Mouse (Mus musculus) kidney, postnatal 14 days (tissue): ENCODE data around the gene Bdnf.

Experiments
- DNase-seq: peaks from one replicate; pipeline ENCODE4 v3.0.0; 2022; ENCODE audit warnings: mixed read lengths

Bdnf gene

DNA sequence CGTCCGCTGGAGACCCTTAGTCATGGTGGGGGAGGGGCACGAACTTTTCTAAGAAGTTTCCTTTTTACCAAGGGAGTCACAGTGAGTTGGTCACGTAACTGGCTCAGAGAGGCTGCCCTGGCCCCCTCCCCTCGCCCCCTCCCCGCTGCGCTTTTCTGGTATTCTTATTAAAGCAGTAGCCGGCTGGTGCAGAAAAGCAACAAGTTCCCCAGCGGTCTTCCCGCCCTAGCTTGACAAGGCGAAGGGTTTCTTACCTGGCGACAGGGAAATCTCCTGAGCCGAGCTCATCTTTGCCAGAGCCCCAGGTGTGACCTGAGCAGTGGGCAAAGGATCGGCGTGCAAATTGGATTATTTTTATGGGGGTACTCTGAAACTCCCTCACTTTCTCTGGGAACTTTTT is at the start of gene Bdnf:
Bdnf (plus strand) TSS at position 169 of the 400 bp plus-strand sequence.
- DNase-seq = no peak

DNA sequence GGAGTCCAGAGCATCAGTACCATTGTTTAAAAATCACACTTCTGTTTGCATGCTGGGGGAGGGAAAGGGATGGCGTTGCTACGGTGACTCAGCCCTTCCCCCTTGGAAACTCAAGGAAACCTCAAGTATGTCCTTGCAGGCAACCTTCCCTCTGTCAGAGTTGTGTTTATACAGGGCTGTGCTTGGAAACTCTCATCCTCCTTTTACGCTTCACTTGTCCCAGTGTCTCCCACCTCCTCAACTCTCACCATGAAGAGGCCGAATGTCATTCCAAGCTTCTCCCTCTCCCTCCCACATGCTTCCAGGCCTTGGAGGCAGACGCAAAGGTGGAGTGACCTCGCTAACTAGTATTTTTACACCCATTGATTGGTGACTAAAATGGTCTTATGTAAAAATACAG is 47.6 kb upstream of the Bdnf start:
- DNase-seq = no peak

DNA sequence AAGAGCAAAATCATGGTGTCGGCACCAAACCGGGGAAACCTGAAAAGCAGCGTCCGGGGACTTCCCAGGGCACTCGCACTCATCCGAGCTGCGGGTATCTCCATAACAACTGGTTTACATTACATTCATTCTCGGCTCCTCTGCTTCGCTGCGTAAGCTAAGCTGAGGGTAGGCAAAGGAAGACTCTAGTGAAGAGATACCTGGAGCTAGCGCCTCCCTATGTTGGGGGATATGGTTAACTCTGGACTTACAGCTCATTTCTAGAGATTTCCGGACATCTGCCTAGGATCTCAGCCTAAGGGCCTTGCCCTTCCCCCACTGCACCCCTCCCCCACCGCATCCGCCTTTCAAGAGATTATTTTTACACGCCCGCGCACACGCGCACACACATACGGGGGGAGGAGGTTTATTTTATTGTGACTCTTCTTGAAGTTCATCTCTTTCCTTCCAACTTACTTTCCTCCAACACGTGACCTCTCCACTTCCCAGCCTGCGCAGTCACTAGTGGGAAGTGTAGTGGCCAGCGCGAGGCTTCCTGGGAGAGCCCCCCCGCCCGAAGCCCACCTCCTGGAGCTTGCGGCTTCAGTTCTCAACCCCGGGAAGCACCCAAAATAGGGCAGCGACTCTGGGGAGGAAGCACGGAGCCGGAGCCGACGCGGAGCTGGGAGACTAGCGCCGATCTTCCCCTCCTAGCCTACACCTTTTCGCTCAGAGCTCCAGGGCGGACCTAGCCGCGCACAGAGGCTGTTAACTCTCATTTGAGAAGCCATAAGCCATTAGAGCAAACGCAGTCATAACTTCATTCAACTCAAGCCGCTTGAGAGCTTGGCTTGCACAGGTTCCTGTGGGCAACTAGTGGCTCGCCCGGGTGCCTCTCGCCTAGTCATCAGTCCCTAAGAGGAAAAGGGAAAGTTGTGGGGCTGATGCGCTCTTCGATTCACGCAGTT is 718 bp upstream of the Bdnf start:
- no peak for DNase-seq

DNA sequence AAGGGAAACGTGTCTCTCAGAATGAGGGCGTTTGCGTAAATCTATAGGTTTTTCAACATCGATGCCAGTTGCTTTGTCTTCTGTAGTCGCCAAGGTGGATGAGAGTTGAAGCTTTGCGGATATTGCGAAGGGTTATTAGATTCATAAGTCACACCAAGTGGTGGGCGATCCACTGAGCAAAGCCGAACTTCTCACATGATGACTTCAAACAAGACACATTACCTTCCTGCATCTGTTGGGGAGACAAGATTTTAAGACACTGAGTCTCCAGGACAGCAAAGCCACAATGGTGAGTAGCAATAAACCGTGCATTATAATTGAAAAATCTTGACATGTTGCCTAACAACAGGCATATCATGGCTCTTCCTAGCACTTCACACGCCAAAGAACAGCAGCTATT is 551 bp downstream of the Bdnf start:
- DNase-seq = no peak

DNA sequence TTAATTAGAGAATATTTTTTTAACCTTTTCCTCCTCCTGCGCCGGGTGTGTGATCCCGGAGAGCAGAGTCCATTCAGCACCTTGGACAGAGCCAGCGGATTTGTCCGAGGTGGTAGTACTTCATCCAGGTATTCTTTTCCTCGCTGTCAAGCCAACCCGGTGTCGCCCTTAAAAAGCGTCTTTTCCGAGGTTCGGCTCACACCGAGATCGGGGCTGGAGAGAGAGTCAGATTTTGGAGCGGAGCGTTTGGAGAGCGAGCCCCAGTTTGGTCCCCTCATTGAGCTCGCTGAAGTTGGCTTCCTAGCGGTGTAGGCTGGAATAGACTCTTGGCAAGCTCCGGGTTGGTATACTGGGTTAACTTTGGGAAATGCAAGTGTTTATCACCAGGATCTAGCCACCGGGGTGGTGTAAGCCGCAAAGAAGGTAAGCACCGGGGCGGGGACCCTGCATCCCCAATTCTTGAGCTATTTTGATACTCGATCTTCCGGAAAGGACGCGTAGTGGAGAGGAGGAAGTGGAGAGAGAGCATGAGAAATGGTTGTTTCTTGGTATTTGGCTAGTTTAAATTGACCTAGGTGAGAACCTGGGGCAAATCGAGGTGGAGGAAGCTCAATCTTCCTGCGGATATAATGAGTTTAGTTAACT is 1.6 kb downstream of the Bdnf start:
- peak; percentile 73 for DNase-seq

DNA sequence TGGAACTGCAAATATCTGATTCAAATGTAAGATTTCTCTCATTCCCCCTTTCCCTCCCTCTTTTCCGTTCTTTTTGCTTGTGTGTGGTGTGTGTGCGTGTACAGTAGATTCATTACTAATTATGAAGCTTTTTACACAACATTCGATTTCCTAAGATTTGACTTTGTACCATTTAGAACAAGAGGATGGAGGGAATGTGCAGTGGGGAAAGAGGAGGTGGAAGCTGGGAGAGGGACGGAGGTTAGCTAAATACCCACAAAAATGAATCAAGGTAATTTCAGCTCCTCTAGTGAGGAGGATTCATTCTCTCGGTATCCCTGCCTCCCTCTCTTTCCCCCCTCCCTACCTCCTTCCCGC is 2.1 kb downstream of the Bdnf start:
- DNase-seq = no peak

DNA sequence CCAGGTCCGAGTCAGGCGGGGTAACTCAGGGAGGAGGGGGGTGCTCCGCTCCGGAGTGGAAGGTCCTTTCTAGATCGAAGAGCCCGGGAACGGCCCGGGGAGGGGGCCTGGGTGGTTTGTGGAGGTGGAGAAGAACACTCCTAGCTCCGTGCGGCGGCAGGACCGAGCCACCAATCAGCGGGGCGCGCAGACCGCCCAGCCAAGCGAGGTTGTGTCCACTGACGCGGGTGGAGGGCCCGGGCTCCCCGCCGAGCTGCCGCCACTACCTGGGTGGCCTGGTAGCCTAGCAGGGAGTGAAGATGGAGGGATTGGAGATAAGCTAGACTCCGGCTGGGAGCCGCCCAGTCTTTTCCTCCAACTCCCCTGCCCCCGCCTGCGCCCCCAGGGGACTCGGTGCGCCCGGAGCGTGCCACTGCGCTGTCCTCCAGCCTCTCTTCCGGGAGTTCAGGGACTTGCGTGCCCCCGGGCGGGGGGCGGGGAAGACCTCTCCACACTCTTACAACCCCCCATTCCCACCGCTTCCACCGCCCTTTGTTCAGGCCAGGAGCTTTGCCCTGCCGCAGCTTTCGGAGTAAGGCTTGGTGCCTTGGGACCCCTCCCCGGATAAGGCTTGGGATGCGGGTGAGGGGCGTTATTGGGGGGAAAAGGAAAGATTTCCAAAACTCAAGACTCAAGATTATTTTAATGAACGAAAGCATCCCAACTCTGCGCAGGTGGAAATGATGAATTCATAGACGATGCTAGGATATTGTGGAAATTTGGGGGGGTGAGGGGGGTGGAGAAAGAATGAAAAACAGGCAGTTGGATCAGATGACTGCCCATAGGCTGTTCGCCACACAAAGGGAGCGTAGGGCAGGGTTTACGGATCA is 3.0 kb downstream of the Bdnf start:
- DNase-seq = no peak

DNA sequence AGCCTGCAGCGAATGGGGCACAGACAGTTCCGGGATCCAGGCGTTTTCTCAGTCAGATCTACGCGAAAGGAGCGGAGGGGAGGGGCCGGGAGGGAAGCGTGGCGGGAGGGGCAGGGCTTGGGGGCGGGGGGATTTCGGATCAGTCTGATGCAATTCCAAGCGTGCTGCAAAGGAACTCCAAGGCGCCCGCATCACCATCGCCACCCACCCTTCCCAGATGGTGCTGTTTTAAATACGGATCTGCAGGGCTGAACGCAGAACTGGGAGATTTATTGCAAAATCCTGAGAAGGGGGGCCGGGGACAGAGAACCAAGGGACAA is 3.5 kb downstream of the Bdnf start:
- peak; percentile 6 for DNase-seq

DNA sequence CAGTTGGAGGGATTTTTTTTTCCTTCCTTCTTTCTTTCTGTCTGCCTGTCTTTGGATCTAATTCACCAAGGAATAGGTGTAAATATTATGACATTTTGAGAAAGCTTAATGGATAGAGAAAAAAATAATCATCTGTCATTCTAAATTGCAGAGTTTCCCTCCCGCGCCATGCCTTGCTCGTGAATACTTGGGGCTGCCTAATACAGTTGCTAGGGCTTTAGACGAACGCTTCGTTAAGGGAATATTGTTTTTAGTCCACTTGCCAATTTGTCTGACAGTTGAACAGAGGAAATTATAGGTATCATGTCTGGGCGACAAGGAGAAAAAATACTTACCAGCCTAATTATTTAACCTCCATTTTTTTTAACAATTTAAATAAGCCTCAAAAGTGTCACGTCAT is 4.0 kb downstream of the Bdnf start:
- DNase-seq = no peak

DNA sequence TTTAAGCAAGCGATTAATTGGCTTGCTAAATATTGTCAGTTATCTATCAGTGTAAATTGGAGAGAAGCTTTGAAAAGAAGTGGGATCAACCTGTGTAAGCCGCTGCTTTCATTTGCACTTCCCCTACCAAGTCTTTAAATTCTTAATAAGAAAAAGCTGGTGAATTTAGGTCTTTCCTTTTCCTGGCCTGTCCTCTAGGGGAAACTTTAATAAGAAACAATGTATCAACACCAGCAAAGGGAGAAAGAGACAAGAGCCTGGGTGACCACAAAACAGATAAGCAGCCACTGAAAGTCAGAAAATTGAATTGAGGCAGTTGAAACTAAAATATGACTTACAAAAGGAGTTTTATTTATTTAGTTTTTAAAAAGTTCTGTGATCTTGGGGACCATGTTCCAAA is 4.9 kb downstream of the Bdnf start:
- no peak for DNase-seq

DNA sequence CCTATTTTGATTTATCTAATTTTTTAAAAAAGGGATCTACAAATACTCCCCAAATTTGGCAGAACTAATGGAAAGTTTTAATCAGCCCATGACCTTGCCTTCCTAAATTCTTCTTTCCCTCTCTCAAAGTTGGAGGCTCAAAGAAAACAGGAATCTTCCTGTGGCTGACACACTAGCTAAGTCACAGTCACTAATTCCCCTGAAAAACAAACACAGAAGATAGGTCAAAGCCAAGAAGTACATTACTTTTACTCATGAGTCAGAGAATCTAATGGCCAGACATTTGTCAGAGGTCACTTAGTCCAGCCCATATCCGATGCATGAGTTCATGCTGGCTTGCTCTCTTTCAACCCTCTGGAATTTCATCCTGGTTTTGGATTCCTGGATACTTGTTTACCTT is 6.6 kb downstream of the Bdnf start:
- no peak for DNase-seq

DNA sequence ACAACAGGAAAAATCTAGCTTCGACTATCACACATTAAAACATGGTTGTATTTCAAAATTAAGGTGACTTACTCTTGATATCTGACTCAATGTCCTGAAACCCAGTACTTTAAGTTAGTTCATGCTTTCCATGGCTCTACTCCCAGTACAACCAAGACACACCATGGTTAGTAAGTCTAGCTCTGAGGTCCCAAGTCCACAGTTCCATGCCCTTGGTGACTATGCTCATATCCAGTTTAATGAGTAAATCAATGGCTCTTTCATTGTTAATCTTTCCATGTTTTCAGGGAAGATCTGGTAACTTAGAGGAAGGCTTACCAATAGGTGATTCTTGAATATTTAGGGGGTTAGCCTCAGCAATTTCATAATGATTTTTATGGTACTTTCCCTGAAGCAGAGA is 14.2 kb downstream of the Bdnf start:
- no peak for DNase-seq

DNA sequence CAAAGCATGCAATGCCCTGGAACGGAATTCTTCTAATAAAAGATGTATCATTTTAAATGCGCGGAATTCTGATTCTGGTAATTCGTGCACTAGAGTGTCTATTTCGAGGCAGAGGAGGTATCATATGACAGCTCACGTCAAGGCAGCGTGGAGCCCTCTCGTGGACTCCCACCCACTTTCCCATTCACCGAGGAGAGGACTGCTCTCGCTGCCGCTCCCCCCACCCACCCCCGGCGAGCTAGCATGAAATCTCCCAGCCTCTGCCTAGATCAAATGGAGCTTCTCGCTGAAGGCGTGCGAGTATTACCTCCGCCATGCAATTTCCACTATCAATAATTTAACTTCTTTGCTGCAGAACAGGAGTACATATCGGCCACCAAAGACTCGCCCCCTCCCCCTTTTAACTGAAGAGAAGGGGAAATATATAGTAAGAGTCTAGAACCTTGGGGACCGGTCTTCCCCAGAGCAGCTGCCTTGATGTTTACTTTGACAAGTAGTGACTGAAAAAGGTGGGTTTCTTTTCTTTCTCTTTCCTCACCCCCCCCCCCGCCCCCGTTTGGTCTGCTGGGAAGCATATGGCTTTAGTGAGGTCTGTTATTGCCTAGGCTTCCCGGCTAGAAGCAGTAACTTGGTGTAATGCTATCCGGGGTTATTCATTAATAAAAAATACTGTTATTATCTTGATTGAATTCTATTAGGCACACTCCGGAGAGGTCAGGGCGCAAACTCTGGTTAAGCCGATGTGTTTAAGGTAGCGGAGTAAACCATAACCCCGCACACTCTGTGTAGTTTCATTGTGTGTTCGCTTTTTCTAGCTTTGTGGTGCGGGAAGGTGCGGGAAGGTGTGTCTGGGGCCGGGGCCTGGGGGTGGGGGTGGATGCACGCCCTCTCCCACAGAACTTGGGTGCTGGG is 18.0 kb downstream of the Bdnf start:
- DNase-seq = no peak

DNA sequence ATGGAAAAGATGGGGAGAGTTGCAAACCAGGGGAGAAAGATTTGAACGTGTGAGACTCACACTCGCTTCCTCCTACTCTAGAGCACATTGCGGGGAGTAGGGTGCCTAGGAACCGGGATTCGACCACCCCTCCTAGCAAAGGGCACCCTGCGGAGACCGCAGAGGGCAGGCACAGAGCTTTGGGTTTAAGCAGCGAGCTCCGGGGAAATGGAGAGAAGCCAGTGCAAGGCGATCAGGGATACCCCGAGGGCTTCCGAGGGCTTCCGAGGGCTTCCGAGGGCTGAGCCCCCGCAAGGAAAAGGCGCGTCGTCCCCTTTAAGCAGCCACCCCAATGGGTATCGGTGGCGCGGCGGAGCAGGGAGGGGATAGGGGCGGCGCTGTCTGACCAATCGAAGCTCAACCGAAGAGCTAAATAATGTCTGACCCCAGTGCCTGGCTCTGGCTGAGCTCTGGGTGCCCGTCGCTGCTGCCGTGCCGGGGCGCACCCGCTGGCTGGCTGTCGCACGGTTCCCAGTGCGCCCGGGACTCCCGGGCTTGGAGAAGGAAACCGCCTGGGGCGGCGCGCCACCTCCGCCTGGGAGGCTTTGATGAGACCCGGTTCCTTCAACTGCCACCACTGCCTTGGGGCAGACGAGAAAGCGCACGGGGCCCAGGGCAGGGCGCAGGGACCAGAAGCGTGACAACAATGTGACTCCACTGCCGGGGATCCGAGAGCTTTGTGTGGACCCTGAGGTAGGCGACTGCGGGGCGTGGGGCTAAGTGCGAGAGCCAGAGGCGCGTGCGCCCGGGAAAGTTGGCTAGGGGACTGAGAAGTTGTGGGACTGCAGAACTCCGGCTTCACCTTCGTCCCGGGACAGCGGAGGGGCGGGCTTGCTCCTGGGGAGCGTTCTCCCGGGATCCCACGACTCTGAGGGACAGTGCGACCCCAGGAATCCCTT is 18.9 kb downstream of the Bdnf start:
- DNase-seq = peak; percentile 36

DNA sequence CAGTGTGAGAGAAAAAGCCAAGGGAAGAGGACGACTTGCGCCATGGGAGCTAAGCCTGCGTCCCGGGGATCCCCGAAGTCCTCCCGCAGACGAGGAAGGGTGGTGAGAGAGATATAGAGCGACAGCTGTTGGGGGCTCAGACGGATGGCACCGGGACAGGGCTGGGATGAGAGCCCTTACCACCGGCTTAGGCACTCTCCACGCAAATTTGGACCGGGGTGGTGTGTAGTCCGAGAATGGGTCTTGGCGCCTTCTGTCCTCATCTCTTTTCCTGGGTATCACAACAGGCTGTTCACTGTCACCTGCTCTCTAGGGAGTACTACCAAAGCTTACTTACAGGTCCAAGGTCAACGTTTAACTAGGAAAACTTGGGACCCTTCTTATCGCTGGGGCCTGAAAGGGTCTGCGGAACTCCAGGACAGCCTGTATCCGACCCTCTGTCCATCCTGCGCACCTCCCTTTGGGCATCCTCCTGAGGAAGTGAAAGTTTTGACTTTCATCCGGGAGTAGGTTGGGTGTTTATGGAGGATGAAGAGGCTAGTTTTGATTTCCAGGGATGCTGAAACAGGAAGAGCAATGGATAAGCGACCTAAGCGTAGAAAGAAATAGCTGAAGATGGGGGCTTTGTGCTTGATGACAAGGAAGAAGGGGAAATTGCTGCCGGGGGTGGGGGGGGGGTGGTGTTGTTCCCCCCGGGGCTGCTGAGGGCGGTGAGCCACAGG is 19.8 kb downstream of the Bdnf start:
- no peak for DNase-seq

DNA sequence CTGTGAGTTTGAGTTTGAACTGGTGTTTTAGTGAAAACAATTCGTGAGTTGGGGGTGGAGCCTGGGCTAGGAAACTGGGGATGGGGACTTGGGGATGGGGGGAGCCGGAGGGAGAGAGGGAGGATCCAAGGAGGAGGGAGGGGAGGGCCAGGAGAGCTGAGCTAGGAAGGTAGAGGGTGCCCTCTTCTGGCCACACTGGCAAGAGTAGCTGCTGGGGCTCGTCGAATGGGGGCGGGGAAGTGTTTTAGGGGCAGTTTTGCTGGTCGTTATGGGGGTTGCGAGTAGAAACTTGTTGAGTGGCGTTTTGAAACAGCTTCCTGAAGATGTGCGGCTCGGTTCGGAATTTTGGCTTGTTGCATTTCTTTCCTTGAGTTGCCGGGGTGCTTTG is 20.3 kb downstream of the Bdnf start:
- DNase-seq = peak; percentile 68

DNA sequence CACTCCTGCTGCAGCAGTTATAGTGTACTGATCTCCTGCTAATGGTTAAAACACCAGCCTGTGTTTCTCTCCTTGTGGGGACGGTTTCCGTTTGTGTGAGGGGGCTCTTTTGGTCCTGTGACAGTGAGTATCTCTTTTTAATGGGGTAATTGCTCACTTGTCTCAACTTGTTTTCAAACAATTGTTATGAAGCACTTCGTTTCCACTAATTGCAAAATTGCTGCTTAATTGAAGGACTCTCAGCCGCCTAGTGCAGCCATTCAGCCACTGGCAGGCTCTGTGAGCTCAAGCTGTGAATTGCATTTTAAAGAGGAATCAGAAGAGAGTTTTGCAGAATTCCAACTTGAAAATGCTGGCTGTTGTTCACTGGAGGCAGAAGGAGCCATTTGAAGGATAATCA is 22.7 kb downstream of the Bdnf start:
- no peak for DNase-seq

DNA sequence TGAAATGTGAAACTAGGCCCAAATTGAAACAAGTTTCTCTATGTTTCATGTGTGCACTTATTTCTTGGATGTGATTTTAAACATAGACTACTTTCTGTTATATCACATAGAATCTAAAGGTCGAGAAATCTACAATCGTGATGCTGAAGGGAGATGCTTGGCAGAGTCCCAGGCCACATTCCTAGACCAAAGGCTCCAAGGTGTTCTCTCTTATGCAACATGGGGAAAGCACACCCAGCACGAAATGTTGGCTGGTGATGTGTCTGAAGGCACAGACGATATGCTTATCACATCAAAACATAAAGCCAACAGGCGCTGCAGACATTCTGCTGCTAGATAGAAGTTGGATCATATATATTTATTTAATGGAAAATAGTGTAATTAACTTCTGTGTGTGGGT is 25.8 kb downstream of the Bdnf start:
- no peak for DNase-seq

DNA sequence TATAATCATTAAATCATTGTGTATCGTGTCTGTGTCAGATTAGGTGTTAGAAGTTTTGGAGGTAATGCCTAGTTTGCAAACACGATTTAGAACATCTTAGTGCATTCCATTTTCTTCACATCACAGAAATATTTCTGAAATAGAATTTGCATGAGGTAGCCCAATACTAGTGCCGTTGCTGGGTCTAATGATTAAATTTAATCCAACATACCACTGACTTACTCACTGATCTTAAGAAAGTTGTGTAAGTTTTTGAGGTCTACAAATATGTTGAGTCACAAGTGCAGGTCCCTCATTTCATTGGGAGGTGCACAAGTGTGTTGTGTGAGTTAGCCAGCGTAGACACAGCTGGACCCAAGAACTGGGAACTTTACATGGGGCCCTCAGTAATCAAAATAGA is 29.1 kb downstream of the Bdnf start:
- DNase-seq = no peak

DNA sequence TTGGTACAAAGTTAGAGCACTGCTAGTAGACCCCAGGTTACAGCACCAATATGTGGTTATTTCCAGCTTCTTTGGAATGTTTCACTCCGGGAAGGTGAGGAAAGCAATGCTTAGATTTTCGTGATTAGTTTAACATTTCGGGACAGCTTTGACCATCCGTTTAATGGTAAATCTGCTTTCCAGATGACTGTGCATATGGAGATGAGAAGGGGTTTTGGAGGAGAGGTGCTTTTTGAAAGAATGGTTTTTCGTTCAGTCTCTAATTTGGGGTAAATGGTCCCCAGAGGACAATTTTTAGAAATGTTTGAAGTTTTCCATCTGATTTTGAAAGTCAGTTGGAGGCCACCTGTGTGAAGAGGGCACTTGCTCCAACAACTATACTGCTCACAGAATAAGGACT is 29.6 kb downstream of the Bdnf start:
- DNase-seq = no peak

DNA sequence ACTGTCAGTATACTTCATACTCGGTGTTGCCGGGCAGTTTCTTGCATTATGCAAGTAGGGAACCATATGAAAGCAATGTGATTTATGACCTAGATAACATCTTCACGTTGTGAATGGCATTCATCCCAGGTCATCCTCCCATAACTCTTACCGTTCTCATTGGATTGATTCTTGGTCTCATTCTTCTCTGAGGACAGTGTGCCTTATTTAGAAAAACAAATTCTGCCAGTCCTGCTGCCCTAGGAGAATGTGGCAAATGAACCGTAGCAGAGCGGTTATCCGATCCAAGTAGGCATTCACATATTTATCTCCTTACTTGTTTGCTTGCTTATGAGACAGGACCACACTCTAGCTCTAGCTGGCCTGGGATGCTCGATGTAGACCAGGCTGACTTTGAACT is 32.0 kb downstream of the Bdnf start:
- DNase-seq = no peak
